ENCODE assay signal across 8 mouse cellular contexts in genomic region chrX:143448636-143449346, GRCm38 (mm10). TPM values are rescaled to one million over a fixed set of nuclear protein-coding genes. Genes with fewer than 3 reads are reported as not detected.
DNase-seq lines count a peak whose midpoint lies in the region.

No protein-coding gene starts in this region.

- DNase-seq in adrenal gland, postnatal 14 days, result peak; percentile 11
- DNase-seq in adrenal gland, postnatal 25 days, result no peak
- DNase-seq in kidney, postnatal 14 days, result peak; percentile 1
- no peak for DNase-seq in kidney, adult 9 months
- DNase-seq in right cerebral cortex, postnatal 14 days, result peak; percentile 7
- DNase-seq in right cerebral cortex, postnatal 36 days (ENCODE audit: low spot score in 2 of 2), result no peak
- no peak for DNase-seq in urinary bladder, adult 2 months (ENCODE audit: low spot score)
- DNase-seq in frontal cortex, postnatal 10 days (ENCODE audit: low spot score in 2 of 2), result no peak

RNA-seq across cellular contexts. Expression of gene Chrdl1, which starts 54.7 kb away (rescaled TPM):
- total RNA-seq in adrenal gland, postnatal 14 days (2021), result 2.0 and 4.4 TPM in 2 replicates
- total RNA-seq in adrenal gland, postnatal 25 days (2021), result 0.70 and 1.2 TPM in 2 replicates
- 26.3 and 38.6 TPM in 2 replicates for polyA plus RNA-seq in urinary bladder, adult 2 months (2012; rRNA removed)

Comparison
In these comparisons a context has a peak if more than half of its experiments do, and no peak if none do; other contexts are left out.
1. DNase-seq: peak in adrenal gland, postnatal 14 days (single experiment), kidney, postnatal 14 days (single experiment) and right cerebral cortex, postnatal 14 days (single experiment); none in adrenal gland, postnatal 25 days (single experiment), kidney, adult 9 months (single experiment), right cerebral cortex, postnatal 36 days (0 of 2), urinary bladder, adult 2 months (single experiment) and frontal cortex, postnatal 10 days (0 of 2).